Mouse (Mus musculus): ENCODE data around the gene Dnajc16. TPM values are rescaled to one million over a fixed set of nuclear protein-coding genes. Genes with fewer than 3 reads are reported as not detected.
A peak's percentile ranks its signal among the peaks of the same experiment; 100 is the strongest.

The Dnajc16 gene
- polyA plus RNA-seq, 1 experiment from 2014 or later: 6.2 TPM

DNA sequence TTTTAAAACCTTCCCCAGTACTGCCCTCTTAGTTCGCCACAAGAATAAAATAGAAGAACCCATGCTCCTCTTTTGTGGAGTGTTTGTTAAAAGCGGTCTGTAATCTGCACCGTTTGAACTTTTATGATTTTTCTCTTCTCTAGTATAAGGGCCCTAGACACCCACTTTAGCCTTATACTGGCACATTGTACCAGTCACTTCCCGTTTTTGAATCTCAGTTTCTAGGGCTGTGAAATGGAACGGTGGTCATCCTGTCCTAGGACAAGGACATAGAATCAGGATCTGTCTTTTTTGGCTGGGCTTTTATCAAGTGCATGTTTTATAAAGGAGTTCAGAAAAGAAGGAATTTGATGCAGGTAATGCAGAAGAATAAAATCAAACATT is 3.4 kb upstream of the Dnajc16 start:
- Histone ChIP-seq H3K36me3 (peaks cover 9% of the 10 kb centered on the region), H3K27me3 (replicated peaks) (no peaks in the 10 kb centered on the region), H3K9ac (replicated peaks) (peak overlapping the region; percentile 68), H3K4me3 (replicated peaks) (peak overlapping the region; percentile 63), H3K27ac (replicated peaks) (peak overlapping the region; percentile 94), H3K4me2 (peak overlapping the region; percentile 64), H3K9me3 (replicated peaks) (no peaks in the 10 kb centered on the region), H3K4me1 (peaks cover 44% of the 10 kb centered on the region)
- WGBS: 11% methylated on average over 5 of the region's 5 CpGs
- ATAC-seq (ENCODE audit: low FRiP score): no peak

DNA sequence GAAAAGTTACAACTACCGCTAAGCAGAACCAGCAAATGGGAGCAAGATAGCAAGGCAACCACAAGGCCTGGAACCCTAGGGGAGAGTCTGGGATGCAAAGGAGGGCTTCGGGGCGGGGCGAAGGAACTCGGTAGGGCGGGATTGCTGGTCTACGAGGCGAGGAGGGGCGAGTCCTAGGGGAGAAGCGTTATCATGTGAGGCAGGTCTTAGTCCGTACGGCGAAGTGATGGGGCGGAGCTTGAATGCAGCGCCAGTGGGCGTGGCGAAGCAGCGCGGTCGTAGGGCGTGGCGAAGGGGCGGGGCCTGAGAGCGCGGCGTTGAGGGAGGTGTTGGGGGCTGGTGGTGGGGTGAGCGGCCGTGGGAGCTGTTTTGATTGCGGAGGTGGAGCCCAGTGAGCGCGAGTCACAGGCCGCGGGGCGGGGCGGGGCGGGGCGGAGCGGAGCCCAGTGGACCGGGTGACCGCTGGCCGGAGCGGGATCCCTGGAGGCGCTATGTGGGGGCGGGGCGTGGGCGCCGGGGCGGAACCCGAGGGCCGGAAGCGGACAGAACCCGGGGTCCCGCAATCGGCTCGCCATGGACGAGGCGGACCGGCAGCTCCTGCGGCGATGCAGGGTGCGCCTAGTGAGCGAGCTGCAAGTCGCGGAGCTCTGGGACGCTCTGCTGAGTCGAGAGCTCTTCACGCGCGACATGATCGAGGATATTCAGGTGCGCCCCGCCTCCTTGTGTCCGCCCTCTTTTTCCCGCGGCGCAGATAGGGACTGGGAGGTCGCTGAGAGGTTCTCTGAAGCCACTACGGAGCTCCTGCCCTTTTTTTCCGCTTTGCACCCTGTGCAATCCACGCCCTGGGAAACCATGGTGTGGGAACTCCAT is 2.8 kb upstream of the Dnajc16 start, which contains the start of gene Casp9:
TSS of gene Casp9 (plus strand) at position 331 of the 870 bp plus-strand sequence.
- Histone ChIP-seq H3K9me3 (replicated peaks) (no peaks in the 10 kb centered on the region), H3K4me3 (replicated peaks) (peak within 1 kb of the TSS; percentile 63), H3K4me2 (peak within 1 kb of the TSS; percentile 64), H3K27ac (replicated peaks) (peak within 1 kb of the TSS; percentile 94), H3K9ac (replicated peaks) (peak within 1 kb of the TSS; percentile 68), H3K4me1 (peaks cover 44% of the 10 kb centered on the region), H3K27me3 (replicated peaks) (no peaks in the 10 kb centered on the region), H3K36me3 (peaks cover 9% of the 10 kb centered on the region)
- WGBS: under 1% methylated on average over 70 of the region's 80 CpGs
- ATAC-seq (ENCODE audit: low FRiP score): peak; percentile 83

DNA sequence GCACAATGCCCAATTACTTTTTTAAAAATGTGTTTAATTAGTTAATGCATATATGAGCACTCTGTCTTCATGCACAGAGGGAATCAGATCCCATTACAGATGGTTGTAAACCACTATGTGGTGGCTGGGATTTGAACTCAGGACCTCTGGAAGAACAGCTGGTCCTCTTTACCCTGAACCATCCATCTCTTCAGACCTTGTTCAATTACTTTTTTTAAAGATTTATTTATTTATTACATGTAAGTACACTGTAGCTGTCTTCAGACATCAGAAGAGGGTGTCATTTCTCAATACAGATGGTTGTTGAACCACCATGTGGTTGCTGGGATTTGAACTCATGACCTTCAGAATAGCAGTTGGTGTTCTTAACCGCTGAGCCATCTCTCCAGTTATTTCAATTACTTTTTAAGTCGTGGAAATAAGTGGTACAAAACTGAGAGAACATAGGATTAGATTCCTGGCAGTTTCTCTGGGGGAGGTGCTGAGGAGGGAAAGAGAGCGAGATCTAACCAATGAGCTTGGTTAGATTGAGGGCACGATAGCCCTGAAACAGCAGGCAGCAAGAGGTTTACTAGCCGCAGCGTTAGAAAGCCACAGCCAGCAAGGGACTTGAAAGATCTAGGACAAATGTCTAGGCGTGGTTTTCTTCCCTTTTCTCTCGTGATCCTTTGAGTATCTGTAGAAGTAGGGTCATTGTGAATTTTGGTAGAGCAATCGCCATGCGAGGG is 2.0 kb upstream of the Dnajc16 start:
- Histone ChIP-seq H3K9ac (replicated peaks) (0 out of 2 replicates have a peak overlapping the region, but pooled peaks have one; percentile 27), H3K36me3 (peaks cover 5% of the 10 kb centered on the region), H3K4me2 (peak overlapping the region; percentile 64), H3K27ac (replicated peaks) (peak overlapping the region; percentile 94), H3K4me1 (peaks cover 44% of the 10 kb centered on the region), H3K27me3 (replicated peaks) (no peaks in the 10 kb centered on the region), H3K4me3 (replicated peaks) (peak overlapping the region; percentile 63), H3K9me3 (replicated peaks) (no peaks in the 10 kb centered on the region)
- ATAC-seq (ENCODE audit: low FRiP score): 0 out of 2 replicates have a peak, but pooled peaks have one; percentile 12
- WGBS: 9% methylated on average over 10 of the region's 10 CpGs

GRCm38 (mm10) chr4:141791951-141792350 is 1.2 kb upstream of the Dnajc16 start:
- no peak overlapping the region for H3K9ac ChIP-seq (replicated peaks)
- no peak for ATAC-seq (ENCODE audit: low FRiP score)
- no peaks in the 10 kb centered on the region for H3K27me3 ChIP-seq (replicated peaks)
- peaks cover 5% of the 10 kb centered on the region; the same call in 1 of the 2 replicates for H3K36me3 ChIP-seq
- peaks cover 48% of the 10 kb centered on the region for H3K4me1 ChIP-seq
- H3K4me2 ChIP-seq: no peak overlapping the region
- H3K4me3 ChIP-seq (replicated peaks): no peak overlapping the region
- no peak overlapping the region for H3K27ac ChIP-seq (replicated peaks)
- H3K9me3 ChIP-seq (replicated peaks): no peaks in the 10 kb centered on the region
- WGBS: 93% methylated on average over 8 of the region's 8 CpGs

- Histone ChIP-seq H3K27ac (replicated peaks) (peak overlapping the region; percentile 82; the same call in 1 of the 2 replicates), H3K36me3 (peaks cover 5% of the 10 kb centered on the region; the same call in 1 of the 2 replicates), H3K9ac (replicated peaks) (no peak overlapping the region), H3K9me3 (replicated peaks) (no peaks in the 10 kb centered on the region), H3K27me3 (replicated peaks) (no peaks in the 10 kb centered on the region), H3K4me1 (peaks cover 45% of the 10 kb centered on the region), H3K4me2 (no peak overlapping the region; the same call in 1 of the 2 replicates), H3K4me3 (replicated peaks) (no peak overlapping the region)
- no peak for ATAC-seq (ENCODE audit: low FRiP score)
- WGBS: 92% methylated on average over 7 of the region's 7 CpGs
Observed at GRCm38 (mm10) chr4:141791486-141791885, 755 bp upstream of the Dnajc16 start.

DNA sequence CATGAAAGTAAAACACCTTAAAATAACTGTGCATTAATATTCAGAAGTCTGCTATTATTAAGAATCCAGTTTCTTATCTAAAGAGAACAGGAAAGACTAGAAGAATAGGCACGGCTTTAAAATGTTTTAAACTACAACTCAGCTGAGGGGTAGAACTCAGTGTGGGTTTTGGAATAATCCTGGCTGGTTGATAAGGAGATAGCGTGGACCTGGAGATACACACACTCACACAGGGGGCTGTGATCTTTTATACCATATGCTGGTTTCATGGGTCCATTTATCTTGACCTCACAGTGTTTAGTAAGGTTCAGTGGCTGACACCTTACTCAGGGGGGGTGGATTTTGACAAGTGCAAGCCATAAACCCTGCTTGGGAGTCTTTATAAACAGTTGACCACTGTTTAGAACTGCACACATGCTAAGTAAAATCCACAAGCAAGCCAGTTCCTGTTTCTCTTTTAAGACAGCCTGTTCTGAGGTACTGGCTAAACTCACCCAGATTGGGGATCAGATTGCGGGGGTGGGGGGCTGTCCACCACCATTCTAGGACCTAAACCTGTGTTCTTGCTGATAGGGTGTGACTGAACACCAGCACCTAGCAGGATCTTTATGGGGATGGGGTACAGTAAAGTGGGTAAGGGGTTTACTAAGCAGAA is 1.0 kb downstream of the Dnajc16 start:
- H3K4me1 ChIP-seq: peaks cover 29% of the 10 kb centered on the region
- H3K4me2 ChIP-seq: peak overlapping the region; percentile 83
- 58% methylated on average over 3 of the region's 3 CpGs for WGBS
- H3K4me3 ChIP-seq (replicated peaks): peak overlapping the region; percentile 95
- peak overlapping the region; percentile 99 for H3K9ac ChIP-seq (replicated peaks)
- peaks cover 15% of the 10 kb centered on the region; the same call in 1 of the 2 replicates for H3K36me3 ChIP-seq
- H3K9me3 ChIP-seq (replicated peaks): no peaks in the 10 kb centered on the region
- H3K27me3 ChIP-seq (replicated peaks): no peaks in the 10 kb centered on the region
- peak overlapping the region; percentile 89 for H3K27ac ChIP-seq (replicated peaks)
- ATAC-seq (ENCODE audit: low FRiP score): no peak

- Histone ChIP-seq H3K27ac (replicated peaks) (0 out of 2 replicates have a peak overlapping the region, but pooled peaks have one; percentile 23), H3K4me2 (no peak overlapping the region), H3K27me3 (replicated peaks) (no peaks in the 10 kb centered on the region), H3K9ac (replicated peaks) (no peak overlapping the region), H3K4me1 (peaks cover 18% of the 10 kb centered on the region), H3K4me3 (replicated peaks) (no peak overlapping the region), H3K36me3 (peaks cover 34% of the 10 kb centered on the region), H3K9me3 (replicated peaks) (no peaks in the 10 kb centered on the region)
- no peak for ATAC-seq (ENCODE audit: low FRiP score)
- WGBS: 86% methylated on average over 7 of the region's 7 CpGs
Observed at GRCm38 (mm10) chr4:141787462-141787861, 3.3 kb downstream of the Dnajc16 start.

GRCm38 (mm10) chr4:141787046-141787445 is 3.7 kb downstream of the Dnajc16 start:
- Histone ChIP-seq H3K36me3 (peaks cover 38% of the 10 kb centered on the region), H3K9ac (replicated peaks) (no peak overlapping the region), H3K9me3 (replicated peaks) (no peaks in the 10 kb centered on the region), H3K4me2 (no peak overlapping the region), H3K4me1 (peaks cover 18% of the 10 kb centered on the region), H3K27me3 (replicated peaks) (no peaks in the 10 kb centered on the region), H3K4me3 (replicated peaks) (no peak overlapping the region), H3K27ac (replicated peaks) (no peak overlapping the region)
- whole genome bisulfite sequencing: 63% methylated on average over 6 of the region's 6 CpGs
- ATAC-seq (ENCODE audit: low FRiP score): no peak

GRCm38 (mm10) chr4:141786141-141786540 is 4.6 kb downstream of the Dnajc16 start:
- H3K9ac ChIP-seq (replicated peaks): no peak overlapping the region
- H3K36me3 ChIP-seq: peaks cover 47% of the 10 kb centered on the region
- no peak overlapping the region for H3K4me3 ChIP-seq (replicated peaks)
- no peak for ATAC-seq (ENCODE audit: low FRiP score)
- no peak overlapping the region for H3K4me2 ChIP-seq
- 89% methylated on average over 13 of the region's 13 CpGs for WGBS
- no peaks in the 10 kb centered on the region for H3K27me3 ChIP-seq (replicated peaks)
- no peak overlapping the region for H3K27ac ChIP-seq (replicated peaks)
- H3K4me1 ChIP-seq: peaks cover 13% of the 10 kb centered on the region
- no peaks in the 10 kb centered on the region for H3K9me3 ChIP-seq (replicated peaks)

- Histone ChIP-seq H3K36me3 (peaks cover 59% of the 10 kb centered on the region), H3K9ac (replicated peaks) (no peak overlapping the region), H3K4me1 (peaks cover 8% of the 10 kb centered on the region), H3K4me2 (no peak overlapping the region), H3K27me3 (replicated peaks) (no peaks in the 10 kb centered on the region), H3K9me3 (replicated peaks) (no peaks in the 10 kb centered on the region), H3K27ac (replicated peaks) (no peak overlapping the region), H3K4me3 (replicated peaks) (no peak overlapping the region)
- 76% methylated on average over 5 of the region's 5 CpGs for WGBS
- no peak for ATAC-seq (ENCODE audit: low FRiP score)
Observed at GRCm38 (mm10) chr4:141784835-141785234, 5.9 kb downstream of the Dnajc16 start.

Data from neural tube, embryonic 15.5 days (tissue).